Mouse (Mus musculus) megakaryocyte, embryonic 14.5 days (primary cell): ENCODE data around the gene Gm45021. TPM values are rescaled to one million over a fixed set of nuclear protein-coding genes. Genes with fewer than 3 reads are reported as not detected.

ENCODE experiments used
- H3K27me3 ChIP-seq: replicated peaks from 2 replicates; pipeline ENCODE3; 2012; ENCODE audit warnings: inconsistent platforms
- H3K36me3 ChIP-seq: replicated peaks from 2 replicates; pipeline ENCODE3; 2012; ENCODE audit warnings: low read length, inconsistent platforms, mixed read lengths
- H3K4me1 ChIP-seq: 2 replicates; pipeline ENCODE4 v1.6.1; 2012; ENCODE audit warnings: inconsistent platforms
- H3K4me3 ChIP-seq: replicated peaks from 2 replicates; pipeline ENCODE3; 2012; ENCODE audit warnings: moderate library complexity, mild to moderate bottlenecking, inconsistent platforms
- H3K9me3 ChIP-seq: 2 replicates; pipeline ENCODE4 v1.6.1; 2012; ENCODE audit warnings: inconsistent platforms
- FLI1 ChIP-seq: IDR thresholded peaks from 2 replicates; pipeline ENCODE4 v1.6.1; 2012; ENCODE audit warnings: low read length, inconsistent platforms, mixed read lengths
- GATA1 ChIP-seq: IDR thresholded peaks from 3 replicates; pipeline ENCODE4 v1.6.1; 2012; ENCODE audit warnings: mixed read lengths, low read length, inconsistent platforms, borderline replicate concordance
- polyA plus RNA-seq: library from polyadenylated mRNA; stranded (reverse); fragments of >175 nt; gene quantifications from 2 replicates; pipeline ENCODE4 v1.2.3, GENCODE M21; 2012; ENCODE audit warnings: low replicate concordance; ENCODE audit not compliant: insufficient read depth

The Gm45021 gene
- polyA plus RNA-seq, 1 experiment: not detected

- TF ChIP-seq GATA1: no peak
- no peak for TF ChIP-seq FLI1
- Histone ChIP-seq H3K4me1 (peaks cover 46% of the 10 kb centered on the region), H3K4me3 (peak overlapping the region; percentile 77), H3K36me3 (peaks cover 35% of the 10 kb centered on the region), H3K9me3 (peaks cover 12% of the 10 kb centered on the region), H3K27me3 (peaks cover 32% of the 10 kb centered on the region)
Observed at GRCm38 (mm10) chr6:48628808-48629660, 39.6 kb downstream of the Gm45021 start.

GRCm38 (mm10) chr6:48629661-48630034 lies 40.2 kb downstream of the Gm45021 start:
- Histone ChIP-seq H3K4me3 (peak overlapping the region; percentile 77), H3K4me1 (peaks cover 52% of the 10 kb centered on the region), H3K36me3 (peaks cover 35% of the 10 kb centered on the region), H3K27me3 (peaks cover 32% of the 10 kb centered on the region), H3K9me3 (peaks cover 12% of the 10 kb centered on the region)
- no peak for TF ChIP-seq GATA1
- no peak for TF ChIP-seq FLI1

GRCm38 (mm10) chr6:48630831-48631230 lies 41.4 kb downstream of the Gm45021 start:
- peaks cover 64% of the 10 kb centered on the region for H3K4me1 ChIP-seq
- peaks cover 35% of the 10 kb centered on the region for H3K36me3 ChIP-seq
- H3K9me3 ChIP-seq: peaks cover 12% of the 10 kb centered on the region
- TF ChIP-seq FLI1 (no peak), GATA1 (no peak)
- no peak overlapping the region for H3K4me3 ChIP-seq
- H3K27me3 ChIP-seq: peaks cover 27% of the 10 kb centered on the region

GRCm38 (mm10) chr6:48635105-48635504 lies 45.7 kb downstream of the Gm45021 start:
- Histone ChIP-seq H3K4me3 (no peak overlapping the region), H3K4me1 (peaks cover 76% of the 10 kb centered on the region), H3K27me3 (no peaks in the 10 kb centered on the region), H3K9me3 (no peaks in the 10 kb centered on the region), H3K36me3 (peaks cover 24% of the 10 kb centered on the region)
- TF ChIP-seq GATA1: no peak
- TF ChIP-seq FLI1: no peak

- TF ChIP-seq FLI1 (no peak), GATA1 (no peak)
- Histone ChIP-seq H3K4me3 (peak overlapping the region; percentile 6), H3K9me3 (no peaks in the 10 kb centered on the region), H3K27me3 (no peaks in the 10 kb centered on the region), H3K4me1 (peaks cover 80% of the 10 kb centered on the region), H3K36me3 (peaks cover 11% of the 10 kb centered on the region)
Observed at GRCm38 (mm10) chr6:48636515-48636914, 47.1 kb downstream of the Gm45021 start.

GRCm38 (mm10) chr6:48637811-48638500 lies 48.5 kb downstream of the Gm45021 start:
- peaks cover 75% of the 10 kb centered on the region for H3K4me1 ChIP-seq
- no peaks in the 10 kb centered on the region for H3K9me3 ChIP-seq
- H3K4me3 ChIP-seq: no peak overlapping the region
- no peaks in the 10 kb centered on the region for H3K36me3 ChIP-seq
- TF ChIP-seq GATA1: no peak
- TF ChIP-seq FLI1: no peak
- no peaks in the 10 kb centered on the region for H3K27me3 ChIP-seq

- Histone ChIP-seq H3K4me1 (peaks cover 69% of the 10 kb centered on the region), H3K27me3 (no peaks in the 10 kb centered on the region), H3K9me3 (no peaks in the 10 kb centered on the region), H3K36me3 (no peaks in the 10 kb centered on the region), H3K4me3 (no peak overlapping the region)
- TF ChIP-seq GATA1 (no peak), FLI1 (no peak)
Observed at GRCm38 (mm10) chr6:48638553-48638952, 49.1 kb downstream of the Gm45021 start.

- H3K27me3 ChIP-seq: peaks cover 1% of the 10 kb centered on the region
- no peak overlapping the region for H3K4me3 ChIP-seq
- TF ChIP-seq FLI1 (no peak), GATA1 (no peak)
- H3K36me3 ChIP-seq: no peaks in the 10 kb centered on the region
- peaks cover 56% of the 10 kb centered on the region for H3K4me1 ChIP-seq
- H3K9me3 ChIP-seq: no peaks in the 10 kb centered on the region
Observed at GRCm38 (mm10) chr6:48641391-48641790, 52.0 kb downstream of the Gm45021 start.

GRCm38 (mm10) chr6:48642764-48643292 lies 53.4 kb downstream of the Gm45021 start:
- Histone ChIP-seq H3K36me3 (no peaks in the 10 kb centered on the region), H3K9me3 (no peaks in the 10 kb centered on the region), H3K4me3 (no peak overlapping the region), H3K4me1 (peaks cover 56% of the 10 kb centered on the region), H3K27me3 (peaks cover 1% of the 10 kb centered on the region)
- no peak for TF ChIP-seq GATA1
- TF ChIP-seq FLI1: no peak
